Mouse (Mus musculus): ENCODE measurements at regions not wholly inside any gene's neighbourhood (a gene's known extent, or its start where the extent isn't known, plus 50 kb on each side); places are given as distances from the start of the nearest gene placed in this dataset.

DNA sequence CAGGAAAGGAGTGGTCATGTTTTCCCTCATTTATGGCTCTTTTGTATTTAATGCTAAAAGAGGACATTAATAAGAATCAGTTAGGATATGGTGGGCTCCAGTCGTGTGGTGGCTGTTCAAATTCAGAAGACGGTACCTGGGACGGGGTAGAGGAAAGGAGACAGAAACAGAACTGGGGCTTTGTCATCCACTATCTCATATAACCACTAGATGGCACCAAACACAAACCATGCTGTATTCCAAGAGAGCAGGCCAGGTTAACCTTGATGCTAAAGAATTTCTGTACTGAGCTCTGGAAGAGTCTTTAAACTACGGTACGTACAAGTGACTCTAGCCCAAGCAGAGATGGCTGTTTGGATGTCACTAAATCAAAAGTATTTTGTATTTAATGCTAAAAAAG, 66.3 kb upstream of the Lmcd1 start:
- no peak for TF ChIP-seq POLR2A (IDR thresholded peaks at IDR 0.05; ENCODE audit: borderline replicate concordance, extremely low read depth, insufficient read depth, insufficient read length, poor library complexity, severe bottlenecking)
- peak; percentile 72; the same call in 1 of the 2 replicates for TF ChIP-seq CTCF (IDR thresholded peaks at IDR 0.05; ENCODE audit: borderline replicate concordance, extremely low read depth, insufficient read depth, insufficient read length)

DNA sequence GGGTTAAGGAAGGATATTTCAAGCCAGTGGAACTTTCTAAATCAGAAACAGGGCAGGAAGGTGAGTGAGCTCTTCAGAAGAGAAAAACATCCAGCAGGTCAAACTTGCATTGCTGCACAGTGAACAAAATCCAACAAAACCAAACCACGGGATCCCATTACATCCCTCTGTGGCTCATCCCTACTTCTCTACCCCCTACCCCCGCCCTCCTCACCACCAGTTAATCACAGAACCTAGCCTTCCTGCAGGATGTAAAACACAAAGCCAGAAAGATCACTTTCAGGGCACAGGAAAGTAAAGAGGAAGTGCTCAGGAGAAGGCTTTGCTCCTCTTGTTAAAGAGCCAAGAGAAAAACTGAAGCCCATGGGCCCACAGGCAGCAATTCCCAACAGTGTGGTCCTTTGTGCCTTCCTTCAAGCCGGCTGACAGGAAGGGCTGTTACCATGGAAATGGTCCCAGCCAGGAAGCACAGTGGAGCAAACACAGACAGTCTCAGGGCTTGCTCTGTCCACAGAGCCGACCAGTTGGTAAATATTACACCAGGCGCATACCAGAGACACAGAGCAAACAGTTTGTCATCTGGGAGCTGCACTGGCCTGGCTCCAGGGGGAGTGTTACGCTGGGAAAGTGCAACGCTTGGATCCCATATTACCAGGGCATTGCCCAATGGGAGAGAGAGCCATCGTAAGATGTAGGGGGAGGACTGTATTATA, 63.2 kb upstream of the Lmcd1 start:
- TF ChIP-seq POLR2A (IDR thresholded peaks at IDR 0.05; ENCODE audit: borderline replicate concordance, extremely low read depth, insufficient read depth, insufficient read length, poor library complexity, severe bottlenecking) (no peak), CTCF (IDR thresholded peaks at IDR 0.05; ENCODE audit: borderline replicate concordance, extremely low read depth, insufficient read depth, insufficient read length) (no peak)
- DNase-seq (ENCODE audit: low read depth), result peak; percentile 92

More for the DNA sequence above, 66.3 kb upstream of the Lmcd1 start:
- DNase-seq (ENCODE audit: low read depth), result peak; percentile 77

DNA sequence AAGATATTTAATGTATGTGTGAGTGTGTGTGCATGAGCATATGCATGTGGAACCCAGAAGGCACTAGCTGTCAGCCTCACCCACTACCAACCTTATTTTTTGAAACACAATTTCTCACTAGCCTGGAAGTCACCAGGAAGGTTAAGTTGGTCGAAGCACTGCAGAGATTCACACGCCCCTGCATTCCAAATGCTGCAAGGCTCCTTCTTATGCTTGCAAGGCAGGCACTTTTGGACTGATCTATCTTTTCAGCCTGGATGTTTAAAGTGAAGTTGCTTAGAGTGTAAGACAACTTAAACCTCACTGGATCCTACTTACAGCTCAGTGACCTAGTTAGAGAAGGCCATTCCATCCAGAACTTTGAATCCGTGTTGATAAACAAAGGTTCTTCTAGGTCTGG, 56.7 kb upstream of the Lmcd1 start:
- DNase-seq (ENCODE audit: low read depth), result no peak
- TF ChIP-seq CTCF (IDR thresholded peaks at IDR 0.05; ENCODE audit: borderline replicate concordance, extremely low read depth, insufficient read depth, insufficient read length) (no peak), POLR2A (IDR thresholded peaks at IDR 0.05; ENCODE audit: borderline replicate concordance, extremely low read depth, insufficient read depth, insufficient read length, poor library complexity, severe bottlenecking) (no peak)

DNA sequence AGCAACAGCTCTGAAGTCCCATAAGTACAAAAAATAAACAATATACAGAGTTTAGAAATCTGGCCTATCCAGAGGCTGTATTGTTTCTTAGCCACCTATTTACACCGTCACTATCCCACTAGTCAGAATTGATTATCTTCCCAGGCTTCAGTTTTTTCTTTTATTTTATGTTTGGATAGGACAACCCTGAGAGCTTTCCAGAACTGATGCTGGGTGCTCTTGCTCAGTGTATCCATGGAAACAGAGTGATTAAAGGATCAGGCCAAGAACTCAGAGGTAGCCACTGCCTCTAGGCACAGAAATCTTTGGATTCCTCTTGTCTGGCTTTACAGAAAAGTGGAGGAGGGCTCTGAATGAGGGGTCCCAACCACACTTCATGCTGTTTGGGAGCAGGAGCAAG, 55.3 kb upstream of the Lmcd1 start:
- TF ChIP-seq CTCF (IDR thresholded peaks at IDR 0.05; ENCODE audit: borderline replicate concordance, extremely low read depth, insufficient read depth, insufficient read length) (no peak), POLR2A (IDR thresholded peaks at IDR 0.05; ENCODE audit: borderline replicate concordance, extremely low read depth, insufficient read depth, insufficient read length, poor library complexity, severe bottlenecking) (no peak)
- peak; percentile 38 for DNase-seq (ENCODE audit: low read depth)

DNA sequence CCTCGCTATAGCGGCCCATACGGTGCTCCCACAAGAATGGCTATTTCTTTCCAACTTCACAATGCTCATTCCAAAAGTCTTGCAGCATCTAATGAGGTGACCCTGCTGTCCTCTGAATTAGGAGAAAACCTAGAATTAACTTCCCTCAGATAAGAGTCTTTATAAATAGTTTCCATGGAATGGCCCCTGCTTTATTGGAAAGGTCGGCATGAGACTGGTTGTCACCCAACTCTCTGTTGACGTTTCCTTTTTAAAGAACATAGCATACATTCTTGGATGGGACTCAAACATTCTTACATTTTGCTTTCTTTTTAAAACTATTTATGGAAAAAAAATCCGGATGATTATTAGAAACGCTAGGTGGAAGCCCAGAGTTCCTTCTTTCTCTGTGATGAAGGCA, 53.9 kb upstream of the Lmcd1 start:
- TF ChIP-seq CTCF (IDR thresholded peaks at IDR 0.05; ENCODE audit: borderline replicate concordance, extremely low read depth, insufficient read depth, insufficient read length), result no peak
- TF ChIP-seq POLR2A (IDR thresholded peaks at IDR 0.05; ENCODE audit: borderline replicate concordance, extremely low read depth, insufficient read depth, insufficient read length, poor library complexity, severe bottlenecking), result no peak
- no peak for DNase-seq (ENCODE audit: low read depth)

DNA sequence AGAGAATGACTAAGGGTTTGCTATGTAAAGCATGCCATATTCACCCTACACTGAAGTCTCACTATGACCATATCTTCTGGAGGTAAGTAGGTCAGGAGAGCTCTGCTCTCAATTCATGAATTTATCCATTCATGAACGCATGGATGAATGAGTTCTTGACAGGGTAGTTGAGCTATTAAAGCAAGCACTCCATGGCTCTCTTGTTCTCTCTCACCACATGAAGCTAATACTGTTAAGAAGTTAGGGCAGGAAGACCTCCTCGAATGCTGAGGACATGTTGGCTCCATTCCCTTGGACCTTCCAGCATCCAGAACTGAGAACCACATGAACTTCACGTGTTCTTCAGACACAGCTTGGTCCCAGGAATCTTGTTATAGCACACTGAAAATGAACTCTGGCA, 53.4 kb upstream of the Lmcd1 start:
- TF ChIP-seq POLR2A (IDR thresholded peaks at IDR 0.05; ENCODE audit: borderline replicate concordance, extremely low read depth, insufficient read depth, insufficient read length, poor library complexity, severe bottlenecking), result no peak
- no peak for TF ChIP-seq CTCF (IDR thresholded peaks at IDR 0.05; ENCODE audit: borderline replicate concordance, extremely low read depth, insufficient read depth, insufficient read length)
- no peak for DNase-seq (ENCODE audit: low read depth)

DNA sequence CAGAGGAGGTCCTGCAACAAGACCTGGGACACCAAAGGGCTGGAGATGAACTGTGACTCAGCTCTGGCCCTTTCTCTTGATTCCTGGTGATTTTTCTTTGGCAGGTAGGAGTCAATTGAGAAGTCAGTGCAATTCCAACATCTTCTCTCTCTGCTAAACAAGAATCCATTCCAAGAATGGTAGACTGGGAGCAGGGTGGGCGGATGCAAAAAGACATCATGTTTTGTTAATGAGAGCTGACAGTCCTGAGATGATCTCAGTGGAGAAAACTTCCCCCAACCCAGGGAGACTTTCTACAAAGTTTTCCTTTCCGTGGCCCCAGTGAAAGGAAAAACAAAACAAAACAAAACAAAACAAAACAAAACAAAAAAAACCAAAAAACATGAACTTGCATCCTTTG, 52.2 kb upstream of the Lmcd1 start:
- no peak for TF ChIP-seq POLR2A (IDR thresholded peaks at IDR 0.05; ENCODE audit: borderline replicate concordance, extremely low read depth, insufficient read depth, insufficient read length, poor library complexity, severe bottlenecking)
- no peak for TF ChIP-seq CTCF (IDR thresholded peaks at IDR 0.05; ENCODE audit: borderline replicate concordance, extremely low read depth, insufficient read depth, insufficient read length)
- no peak for DNase-seq (ENCODE audit: low read depth)

DNA sequence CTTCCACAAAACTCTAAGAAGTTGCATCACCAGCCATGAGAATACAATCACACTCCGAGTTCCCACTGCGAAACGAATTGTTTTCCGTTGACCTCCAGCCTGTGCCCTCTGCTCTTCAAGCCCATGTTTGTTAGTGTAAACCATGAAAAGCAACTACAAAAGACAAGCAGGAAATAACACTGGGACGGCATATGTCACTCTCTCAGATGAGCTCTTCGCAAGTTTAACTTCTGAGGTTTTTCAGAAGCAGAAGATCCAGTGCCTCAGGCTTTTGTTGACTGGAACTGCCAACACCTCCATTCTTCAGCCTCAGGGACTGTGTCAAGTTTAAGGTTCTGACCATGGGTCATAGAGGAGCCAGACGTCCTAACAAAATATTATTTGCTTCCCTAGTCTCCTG, 50.2 kb upstream of the Lmcd1 start:
- no peak for TF ChIP-seq CTCF (IDR thresholded peaks at IDR 0.05; ENCODE audit: borderline replicate concordance, extremely low read depth, insufficient read depth, insufficient read length)
- TF ChIP-seq POLR2A (IDR thresholded peaks at IDR 0.05; ENCODE audit: borderline replicate concordance, extremely low read depth, insufficient read depth, insufficient read length, poor library complexity, severe bottlenecking), result no peak
- no peak for DNase-seq (ENCODE audit: low read depth)

Measured in brain, embryonic 14.5 days (tissue).